Mouse (Mus musculus) left cerebral cortex, postnatal 25 days (tissue): ENCODE measurements around the gene Cpne7. TPM values are rescaled to one million over a fixed set of nuclear protein-coding genes. Genes with fewer than 3 reads are reported as not detected.

Experiments used
- DNase-seq, 2 experiments: peaks; one replicate each; pipeline ENCODE4 v3.0.0; 2022; ENCODE audit warnings: low spot score in 2 of 2, mixed read lengths in 1 of 2
- intact Hi-C: fragments of 180-260 bp; cut with DNase I; formaldehyde crosslinking; loops from one replicate; pipeline ENCODE4 v1.15.1; 2025
- microRNA-seq, 2 experiments: library from miRNA; unstranded; fragments of <30 nt; microRNA quantifications; one replicate each; pipeline ENCODE4 v1.2.0; 2022
- total RNA-seq, 2 experiments: library from RNA; stranded (reverse); gene quantifications; 2 replicates each; pipeline ENCODE4 v1.2.3; 2021

The Cpne7 gene
- total RNA-seq, 2 experiments from 2014 or later = 47.5 to 62.6 TPM

DNA sequence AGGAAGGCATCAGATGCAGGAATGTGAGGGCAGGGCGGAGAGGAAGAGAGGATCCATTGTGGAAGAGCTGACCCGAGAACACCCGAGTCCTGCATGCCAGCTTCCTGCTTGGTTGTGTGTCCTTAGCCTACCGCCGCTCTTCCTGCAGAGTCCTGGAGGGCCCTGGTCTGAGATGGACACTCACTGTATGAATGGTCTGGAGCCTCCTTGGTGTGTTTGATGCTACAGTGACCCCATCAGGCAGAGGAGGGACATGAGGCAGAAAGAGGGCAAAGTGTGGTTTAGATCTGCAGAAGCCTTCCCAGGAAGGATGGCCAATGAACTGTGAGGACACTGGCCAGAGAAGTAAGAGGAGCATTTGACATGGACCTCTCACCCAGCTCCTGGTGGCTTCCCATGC lies 38.0 kb downstream of the Cpne7 start:
- intact Hi-C loops = no loop called here
- DNase-seq = no peak

DNA sequence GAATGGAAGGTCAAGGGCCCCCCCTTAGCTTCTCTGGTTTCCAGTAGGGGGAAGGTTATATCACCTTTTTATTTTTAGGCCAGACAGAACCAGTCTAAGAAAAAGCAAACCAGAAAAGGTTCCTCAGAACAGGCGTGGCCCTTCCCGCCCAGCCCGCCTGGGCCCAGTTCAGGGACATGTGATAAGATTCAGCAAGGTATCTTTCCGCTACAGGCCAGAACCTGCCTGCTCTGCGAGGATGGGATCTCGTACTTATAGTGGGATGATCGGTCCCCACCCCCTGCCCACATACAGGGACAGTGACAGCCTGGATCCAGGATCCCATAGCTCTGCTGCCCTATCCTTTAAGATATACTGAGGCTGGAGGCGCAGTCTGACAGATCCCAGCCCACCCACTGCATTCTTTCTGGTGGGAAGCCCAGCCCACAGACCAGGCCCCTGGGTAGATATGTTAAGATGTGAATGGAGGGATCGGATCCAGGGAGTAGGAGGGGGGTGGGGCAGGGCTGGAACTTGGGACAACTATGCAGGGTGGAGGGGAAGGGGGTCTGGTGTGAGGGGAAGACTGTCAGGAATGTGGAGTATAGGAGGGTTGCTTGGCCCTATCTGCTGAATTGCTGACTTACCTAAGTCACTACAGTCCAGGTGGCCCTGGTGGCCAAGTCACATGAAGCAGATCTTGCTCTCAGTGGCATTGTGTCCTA lies 39.0 kb downstream of the Cpne7 start:
- no peak for DNase-seq
- intact Hi-C loops = no loop called here

DNA sequence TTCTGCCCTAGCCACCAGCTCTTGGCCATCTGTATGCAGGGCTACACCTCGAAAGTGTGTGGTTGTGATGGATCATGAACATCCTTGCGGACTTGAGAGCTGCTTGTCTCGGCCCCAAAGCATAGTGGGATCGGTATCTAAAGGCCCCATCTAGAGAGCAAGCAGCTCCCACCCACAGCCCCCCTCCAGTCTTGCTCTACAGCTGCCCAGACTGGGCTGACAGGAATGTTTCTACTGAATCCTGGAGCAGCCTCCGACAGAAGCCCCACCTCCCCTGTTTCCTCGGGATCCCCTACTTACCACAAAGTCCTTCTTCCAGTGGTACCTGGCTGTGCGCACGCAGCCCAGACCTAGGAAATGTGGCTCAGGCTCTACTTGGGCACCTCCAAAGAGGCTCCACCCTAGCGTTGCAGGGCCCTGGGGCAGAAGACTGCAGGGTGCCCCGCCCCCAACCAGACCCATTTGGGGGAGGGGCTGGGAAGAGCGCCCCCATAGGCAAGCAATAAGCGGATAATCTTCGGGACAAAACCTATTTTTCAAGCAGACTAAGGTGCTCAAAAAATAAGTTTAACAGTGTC lies 40.8 kb downstream of the Cpne7 start, which contains the start of gene Sult5a1:
Gene Sult5a1 (minus strand): TSS at position 428 of the 578 bp plus-strand sequence.
- intact Hi-C loops = no loop called here
- DNase-seq = no peak

- no peak for DNase-seq
- intact Hi-C loops = no loop called here
Observed at GRCm38 (mm10) chr8:123181391-123181790, 64.2 kb downstream of the Cpne7 start.

Small RNA genes within 50 kb of the gene (microRNA-seq; reads per million reads assigned to microRNA genes)
- 0.25 to 2.4 reads per million in 2 experiments for gene Mir7079
- gene Mir7080 = 180 to 237 reads per million in 2 experiments

Other genes with a start within 250 kb of the Cpne7 start
- 100 to 1,000 TPM; 147 to 152 TPM for gene Ankrd11, start 75.1 kb upstream of the Cpne7 start, total RNA-seq
- 10 to 100 TPM; 64.3 to 68.6 TPM for gene Spg7, start 54.4 kb upstream of the Cpne7 start, total RNA-seq
- gene Rpl13, start 15.0 kb upstream of the Cpne7 start, total RNA-seq = 100 to 1,000 TPM; 350 to 359 TPM
- gene Sult5a1, start 40.9 kb downstream of the Cpne7 start, total RNA-seq = not detected
- gene Dpep1, start 68.9 kb downstream of the Cpne7 start, total RNA-seq = not detected
- gene Chmp1a, start 95.4 kb downstream of the Cpne7 start, total RNA-seq = 10 to 100 TPM; 89.9 to 92.8 TPM
- 1 to 10 TPM; 7.3 to 8.5 TPM for gene Spata33, start 95.5 kb downstream of the Cpne7 start, total RNA-seq
- gene Cdk10, start 107.5 kb downstream of the Cpne7 start, total RNA-seq = 10 to 100 TPM; 83.4 to 88.0 TPM
- 100 to 1,000 TPM; 106 to 107 TPM for gene Spata2l, start 118.9 kb downstream of the Cpne7 start, total RNA-seq
- gene Zfp276, start 136.8 kb downstream of the Cpne7 start, total RNA-seq = 10 to 100 TPM; 20.6 to 23.0 TPM
- gene Vps9d1, start 137.0 kb downstream of the Cpne7 start, total RNA-seq = 10 to 100 TPM; 55.2 to 61.5 TPM
- 1 to 10 TPM; 3.2 to 3.4 TPM for gene Fanca, start 201.2 kb downstream of the Cpne7 start, total RNA-seq
- gene Spire2, start 215.3 kb downstream of the Cpne7 start, total RNA-seq = 10 to 100 TPM; 16.0 to 16.5 TPM